Mouse (Mus musculus) kidney, postnatal 4 days (tissue): ENCODE data around the gene Ankrd65.

Experiments
- DNase-seq, 2 experiments: peaks; one replicate each; pipeline ENCODE4 v3.0.0; 2021; ENCODE audit warnings: mixed read lengths in 2 of 2

Gene Ankrd65

GRCm38 (mm10) chr4:155812665-155813181, 22.5 kb downstream of the Ankrd65 start:
- DNase-seq = peak; percentile 58 to 75

DNA sequence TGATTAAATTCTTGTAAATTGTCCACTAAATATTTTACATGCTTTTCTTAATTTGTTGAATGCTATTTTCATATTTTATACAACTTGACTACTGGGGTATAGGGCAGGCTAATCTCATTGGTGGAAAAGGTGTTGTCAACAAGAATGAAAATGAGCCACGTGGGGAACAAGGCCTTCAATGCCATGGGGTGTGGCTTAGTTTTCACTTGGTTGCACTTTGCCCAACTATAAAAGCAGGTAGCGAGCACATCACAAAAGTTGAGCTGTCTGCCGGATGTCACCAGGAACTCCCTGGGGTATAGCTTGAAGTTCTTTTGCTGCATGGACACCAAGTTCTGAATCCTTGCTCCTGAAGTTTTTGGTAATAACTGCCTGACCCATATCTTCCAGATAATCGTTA, 27.3 kb downstream of the Ankrd65 start:
- DNase-seq = no peak

GRCm38 (mm10) chr4:155821025-155821424, 30.8 kb downstream of the Ankrd65 start:
- peak; percentile 34 to 56 for DNase-seq

DNA sequence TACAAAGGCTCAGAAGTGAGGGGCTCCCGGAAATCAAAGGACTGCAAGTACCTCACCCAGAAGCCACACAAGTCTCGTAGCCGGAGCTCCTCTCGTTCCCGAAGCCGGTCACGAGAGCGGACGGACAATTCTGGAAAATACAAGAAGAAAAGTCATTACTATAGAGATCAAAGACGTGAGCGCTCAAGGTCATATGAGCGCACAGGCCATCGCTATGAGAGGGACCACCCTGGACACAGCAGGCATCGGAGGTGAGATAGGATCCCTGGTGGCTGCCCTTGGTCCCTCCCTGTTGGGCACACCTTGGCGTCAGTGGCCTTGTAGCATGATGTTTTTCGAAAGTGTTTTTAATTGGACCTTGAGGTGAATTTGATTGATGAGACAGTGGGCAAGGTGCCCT, 33.2 kb downstream of the Ankrd65 start:
- DNase-seq = no peak

DNA sequence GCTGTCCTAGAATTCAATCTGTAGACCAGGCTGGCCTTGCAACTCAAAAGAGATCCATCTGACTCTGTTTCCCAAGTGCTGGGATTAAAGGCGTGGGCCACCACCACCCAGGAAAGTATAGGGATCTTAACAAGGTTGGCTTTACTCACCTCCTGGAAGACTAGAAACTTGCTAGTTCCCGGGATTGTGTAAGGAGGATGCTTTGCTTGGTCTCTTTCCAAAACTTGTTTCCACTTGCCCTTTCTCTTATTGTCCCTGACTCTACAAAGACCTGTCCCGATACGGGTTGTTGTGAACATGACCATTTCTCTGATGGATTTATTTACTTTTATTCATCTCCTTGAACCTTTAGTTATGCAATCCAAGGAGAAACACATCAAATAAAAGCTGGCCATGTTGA, 39.6 kb downstream of the Ankrd65 start:
- no peak for DNase-seq

DNA sequence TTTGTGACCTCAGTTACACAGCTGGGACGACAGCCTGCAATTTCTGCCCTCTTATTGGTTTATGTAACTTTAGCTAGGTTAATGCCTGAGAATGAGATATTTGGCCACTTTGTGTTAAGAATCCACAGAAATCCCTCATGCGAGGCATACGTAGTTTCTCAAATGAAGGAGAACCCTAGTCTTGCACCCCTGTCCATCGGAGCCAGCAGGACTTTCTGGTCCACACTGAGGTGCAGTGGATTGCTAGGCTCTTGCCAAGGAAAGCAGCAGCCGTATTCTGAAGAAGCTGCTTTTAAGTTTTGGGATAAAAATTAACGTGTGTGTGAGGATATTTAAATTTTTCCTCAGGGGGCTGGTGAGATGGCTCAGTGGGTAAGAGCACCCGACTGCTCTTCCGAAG, 40.4 kb downstream of the Ankrd65 start:
- no peak for DNase-seq

DNA sequence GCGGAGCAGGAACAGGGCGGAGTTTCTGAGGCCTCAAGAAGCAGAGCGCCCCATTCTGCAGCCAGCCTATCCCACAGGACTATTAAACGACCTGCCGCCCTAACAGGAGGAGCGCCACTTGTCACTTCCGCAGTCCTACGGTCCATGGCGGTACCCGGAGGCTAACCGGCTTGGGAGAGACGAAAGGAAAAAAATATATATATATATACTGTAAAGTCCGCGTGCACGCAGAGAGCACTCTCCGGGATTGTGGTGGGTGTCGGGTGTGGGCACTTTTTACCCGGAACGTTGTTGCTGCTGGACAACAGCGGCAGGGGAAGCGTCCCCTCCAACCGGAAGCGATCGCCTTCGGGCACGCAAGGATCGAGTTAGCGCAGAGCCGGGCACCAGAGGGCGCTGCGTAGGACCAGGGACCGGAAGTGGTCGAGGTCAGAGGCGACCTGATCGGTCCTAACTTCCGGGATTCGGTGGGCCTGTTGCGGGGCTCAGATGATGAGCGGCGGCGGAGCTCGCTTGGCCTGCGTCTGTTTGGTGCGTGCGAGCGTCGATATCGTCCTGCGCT, 41.0 kb downstream of the Ankrd65 start, which contains the start of gene Aurkaip1:
TSS of gene Aurkaip1 (plus strand) at position 68 of the 562 bp plus-strand sequence.
- DNase-seq = peak; percentile 98 to 99

GRCm38 (mm10) chr4:155831831-155832230, 41.6 kb downstream of the Ankrd65 start:
- DNase-seq = no peak

DNA sequence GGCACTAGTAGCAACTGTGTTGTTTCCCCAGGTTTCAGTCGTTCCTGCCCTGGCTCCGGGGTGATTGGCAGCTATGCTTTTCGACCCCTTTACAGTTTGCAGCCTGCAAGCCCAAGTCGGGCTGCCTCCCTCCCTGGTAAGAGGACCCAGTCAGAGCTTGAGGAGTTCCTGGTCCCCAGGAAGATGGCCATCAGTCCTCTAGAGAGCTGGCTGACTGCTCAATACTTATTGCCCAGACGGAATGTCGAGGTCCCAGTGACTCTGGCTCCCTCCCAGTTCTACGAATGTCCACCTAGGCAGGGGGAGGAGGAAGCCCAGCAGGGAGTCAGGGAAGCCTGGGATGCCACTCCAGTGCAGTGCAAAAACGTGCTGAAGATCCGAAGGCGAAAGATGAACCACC, 42.1 kb downstream of the Ankrd65 start:
- no peak for DNase-seq

DNA sequence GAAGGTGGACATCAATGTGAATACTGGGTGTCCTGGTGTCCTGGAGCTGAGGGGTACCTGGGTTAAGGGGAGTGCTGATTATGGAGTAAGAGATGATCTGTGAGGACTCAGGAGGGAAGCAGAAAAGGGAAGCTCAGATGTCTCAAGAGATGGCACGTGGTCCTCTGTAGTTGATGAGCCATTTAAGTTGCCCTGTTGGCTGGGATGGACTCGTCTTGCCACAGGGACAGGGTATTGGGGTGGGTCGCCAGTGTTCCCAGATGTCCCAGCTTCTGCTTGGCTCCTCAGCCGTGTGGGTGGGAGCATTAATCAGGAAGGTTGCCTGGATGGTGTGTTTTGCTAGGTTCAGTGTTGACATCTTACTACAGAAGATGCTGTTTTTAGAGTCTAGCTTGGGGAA, 43.0 kb downstream of the Ankrd65 start:
- no peak for DNase-seq

DNA sequence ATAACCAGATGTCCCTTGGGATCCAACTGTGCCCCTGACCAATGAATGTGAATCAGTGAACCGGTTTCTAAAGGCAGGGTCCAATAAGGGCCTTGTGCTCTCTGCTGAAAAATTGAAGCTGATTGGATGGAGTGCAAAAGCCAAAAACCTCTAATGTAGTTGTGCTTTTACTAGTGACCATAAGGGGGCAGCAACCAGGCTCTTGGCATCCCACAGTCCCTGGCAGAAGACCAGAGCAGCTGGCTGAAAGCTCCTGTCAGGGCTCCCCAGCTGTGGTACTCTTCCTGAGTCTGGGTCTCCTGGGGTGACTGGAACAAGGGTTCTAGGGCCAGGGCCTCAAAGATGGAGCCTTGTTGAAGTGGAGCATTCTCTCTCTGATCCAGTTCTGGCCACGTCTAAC, 43.6 kb downstream of the Ankrd65 start:
- peak; percentile 85 to 90 for DNase-seq

DNA sequence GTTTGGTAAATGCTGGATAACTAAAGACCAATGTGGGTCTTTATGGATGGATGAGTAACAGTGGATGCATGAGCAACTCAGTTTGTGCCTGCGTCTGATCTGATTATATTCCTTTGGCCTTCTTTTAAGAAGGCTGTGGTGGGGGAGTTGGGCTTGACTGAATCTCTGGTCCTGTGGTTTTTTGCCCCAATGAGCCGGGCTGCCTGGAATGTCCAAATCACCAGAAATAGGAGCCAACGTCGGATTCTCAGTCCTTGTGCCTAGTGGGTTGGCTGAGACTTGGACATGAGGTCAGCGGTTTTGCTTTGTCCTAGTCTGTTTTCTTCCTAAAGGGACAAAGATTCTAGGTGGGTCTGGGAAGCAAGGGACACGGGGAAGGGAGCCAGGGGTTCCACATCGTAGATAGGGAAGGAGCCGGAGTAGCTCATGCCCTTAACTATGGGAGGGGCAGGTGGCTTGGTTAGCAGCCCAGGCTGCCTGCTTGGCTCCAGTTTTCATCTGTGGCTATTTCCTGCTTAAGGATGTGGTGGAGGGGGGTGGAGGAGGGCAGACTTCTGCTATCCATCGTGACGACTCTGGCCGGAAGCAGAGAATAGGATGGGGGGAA, 47.3 kb downstream of the Ankrd65 start:
- peak; percentile 34 to 61 for DNase-seq

DNA sequence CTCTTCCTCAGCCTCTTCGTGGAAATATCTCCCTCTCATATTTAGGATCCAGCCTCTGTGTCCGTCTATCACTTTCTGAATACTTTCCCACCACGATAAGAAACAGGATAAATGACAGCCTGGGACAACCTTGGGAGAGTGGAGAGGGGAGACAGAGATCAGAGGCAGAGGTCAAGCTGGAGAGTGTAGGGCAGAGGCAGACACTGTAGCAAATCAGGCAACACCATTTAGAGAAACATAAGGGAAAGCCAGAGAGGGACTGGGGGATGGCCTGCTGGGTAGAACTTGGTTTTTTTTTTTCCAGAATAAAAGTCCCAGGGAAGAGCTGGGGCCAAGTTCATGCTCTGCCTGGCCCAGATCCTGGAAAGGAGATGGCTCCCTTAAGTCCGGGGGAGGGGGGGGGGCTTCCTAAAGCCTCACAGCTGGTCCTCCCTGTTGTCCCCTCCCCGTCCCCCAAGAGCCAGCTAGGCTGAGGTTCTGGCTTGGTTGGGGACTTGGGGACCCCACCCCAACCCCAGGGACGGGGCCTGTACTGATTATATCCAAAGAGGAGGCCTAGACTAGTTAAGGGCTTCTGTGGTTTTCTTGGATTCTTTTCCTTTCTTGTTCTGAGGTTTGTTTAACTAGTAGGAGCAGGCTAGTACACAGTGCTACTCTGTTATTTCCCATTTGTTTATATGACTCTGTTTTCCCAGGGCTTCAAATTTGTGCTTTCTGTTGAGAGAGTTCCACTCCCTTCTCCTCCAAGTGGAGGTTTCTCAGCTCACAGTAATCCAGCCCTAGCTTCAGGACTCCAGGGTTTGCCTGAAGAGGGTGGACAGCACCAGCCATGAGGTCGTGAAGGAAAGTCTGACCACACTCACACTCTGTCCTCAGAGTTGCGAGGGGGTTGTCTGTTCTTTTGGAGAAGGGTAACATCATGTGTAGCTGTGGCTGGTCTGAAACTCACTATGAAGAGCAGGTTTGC, 48.2 kb downstream of the Ankrd65 start:
- peak; percentile 50 to 63 for DNase-seq

- peak; percentile 91 to 95 for DNase-seq
Measured at GRCm38 (mm10) chr4:155839483-155839910, 49.3 kb downstream of the Ankrd65 start, which contains the start of gene Mxra8. Gene Mxra8 (plus strand): TSS chr4:155839680.

- DNase-seq = peak; percentile 30 to 43
Measured at GRCm38 (mm10) chr4:155840076-155841002, 50.1 kb downstream of the Ankrd65 start.

DNA sequence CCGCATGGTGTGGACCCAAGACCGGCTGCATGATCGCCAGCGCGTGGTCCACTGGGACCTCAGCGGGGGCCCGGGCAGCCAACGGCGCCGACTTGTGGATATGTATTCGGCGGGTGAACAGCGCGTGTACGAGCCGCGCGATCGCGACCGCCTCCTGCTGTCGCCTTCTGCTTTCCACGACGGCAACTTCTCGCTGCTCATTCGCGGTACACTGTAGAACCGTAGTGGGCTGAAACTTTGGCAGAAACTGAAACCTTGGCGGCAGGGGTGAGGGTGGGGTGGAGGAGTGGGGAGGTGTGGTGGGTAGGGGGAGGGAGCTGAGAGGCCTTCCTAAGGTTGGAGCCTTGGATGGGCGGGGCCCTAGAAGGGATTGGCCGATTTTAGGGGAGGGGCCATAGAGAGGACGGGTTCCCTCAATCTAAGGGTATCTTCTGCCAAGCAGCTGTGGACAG, 50.8 kb downstream of the Ankrd65 start:
- DNase-seq = peak; percentile 74 to 84

DNA sequence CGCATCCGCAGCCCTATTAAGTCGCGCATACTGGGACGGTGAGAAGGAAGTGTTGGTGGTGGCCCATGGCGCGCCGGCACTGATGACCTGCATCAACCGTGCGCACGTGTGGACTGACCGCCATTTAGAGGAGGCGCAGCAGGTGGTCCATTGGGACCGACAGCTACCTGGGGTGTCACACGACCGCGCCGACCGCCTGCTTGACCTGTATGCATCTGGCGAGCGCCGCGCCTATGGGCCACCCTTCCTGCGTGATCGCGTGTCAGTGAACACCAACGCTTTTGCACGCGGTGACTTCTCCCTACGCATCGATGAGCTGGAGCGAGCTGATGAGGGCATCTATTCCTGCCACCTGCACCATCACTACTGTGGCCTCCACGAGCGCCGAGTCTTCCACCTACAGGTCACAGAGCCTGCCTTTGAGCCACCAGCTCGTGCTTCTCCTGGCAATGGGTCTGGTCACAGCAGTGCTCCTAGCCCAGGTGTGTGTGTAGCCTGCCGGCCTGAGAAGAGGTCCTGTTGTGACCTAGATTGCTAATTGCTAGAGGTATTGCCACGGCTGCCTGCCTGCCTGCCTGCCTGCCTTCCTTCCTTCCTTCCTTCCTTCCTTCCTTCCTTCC, 51.5 kb downstream of the Ankrd65 start:
- DNase-seq = no peak

- DNase-seq = no peak
Measured at GRCm38 (mm10) chr4:155843231-155843630, 53.0 kb downstream of the Ankrd65 start.

DNA sequence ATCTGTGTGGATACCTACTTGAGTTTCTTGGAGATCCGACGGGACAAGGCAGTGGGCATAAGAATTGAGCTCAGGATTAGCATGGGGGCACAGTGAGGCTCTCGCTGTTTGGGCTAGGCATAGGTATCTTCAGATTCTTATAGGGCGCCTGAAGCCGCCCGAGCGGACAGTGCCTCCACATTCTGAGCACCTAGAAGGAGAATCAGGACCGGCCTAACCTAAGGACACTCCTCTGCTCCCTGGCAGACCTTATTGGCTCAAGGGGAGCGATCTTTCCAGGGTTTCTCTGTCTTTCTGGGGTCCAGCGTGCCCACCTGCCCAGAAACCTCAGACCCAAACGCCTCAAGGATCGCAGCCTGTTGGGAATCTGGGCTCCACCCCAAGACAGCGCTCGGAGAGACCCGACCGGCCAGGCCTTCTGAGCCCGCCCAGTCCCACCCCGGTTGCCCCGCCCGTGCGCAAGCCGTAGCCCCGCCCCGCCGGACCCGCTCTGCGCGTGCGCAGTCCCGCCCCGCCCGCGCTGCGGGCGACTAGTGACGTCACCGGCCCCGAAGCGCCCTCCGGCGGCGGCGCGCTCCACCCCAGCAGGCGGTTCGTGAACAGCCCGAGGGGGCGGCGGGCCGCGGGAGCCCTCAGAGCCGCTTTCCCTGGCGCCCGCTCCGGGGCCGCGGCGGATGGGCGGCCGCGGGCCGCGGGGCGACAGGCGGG, 56.8 kb downstream of the Ankrd65 start, which contains the start of gene Dvl1:
TSS of gene Dvl1 (plus strand) at position 532 of the 708 bp plus-strand sequence.
- DNase-seq = peak; percentile 96 to 97

DNA sequence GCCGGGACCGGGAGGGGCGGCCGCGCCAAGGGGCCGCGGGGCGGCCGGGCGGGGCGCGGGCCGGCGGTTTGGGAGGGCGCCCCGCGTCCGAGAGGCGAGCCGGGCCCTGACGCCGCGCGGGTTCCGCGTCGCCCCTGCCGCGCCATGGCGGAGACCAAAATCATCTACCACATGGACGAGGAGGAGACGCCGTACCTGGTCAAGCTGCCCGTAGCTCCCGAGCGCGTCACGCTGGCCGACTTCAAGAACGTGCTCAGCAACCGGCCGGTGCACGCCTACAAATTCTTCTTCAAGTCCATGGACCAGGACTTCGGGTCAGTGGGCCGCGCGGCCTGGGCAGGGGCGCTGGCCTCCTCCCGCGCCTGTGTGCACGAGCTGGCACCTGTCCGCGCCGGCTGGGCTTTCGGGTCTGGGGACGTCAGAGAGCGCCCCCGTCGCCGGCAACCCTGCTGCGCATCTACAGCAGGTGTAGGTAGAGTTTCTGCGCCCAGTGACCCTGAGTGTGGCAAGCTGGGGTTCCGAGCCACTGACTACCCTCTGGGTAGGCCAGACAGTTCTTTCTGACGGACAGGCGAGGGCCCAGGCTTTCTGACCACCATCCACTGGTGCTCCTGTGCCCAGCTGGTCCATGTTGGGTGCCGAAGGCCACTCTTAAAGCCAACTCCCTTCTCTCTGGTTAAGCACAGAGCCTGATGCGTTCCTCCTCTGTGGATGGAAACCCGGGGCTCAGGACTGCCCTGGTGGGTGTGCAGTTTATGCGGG, 57.5 kb downstream of the Ankrd65 start:
- DNase-seq = peak; percentile 59 to 75
